Mouse (Mus musculus): Measurements from ENCODE around the gene Tex12. TPM values are rescaled to one million over a fixed set of nuclear protein-coding genes. Genes with fewer than 3 reads are reported as not detected.

Tex12 gene
- polyA plus RNA-seq, 1 experiment from 2014 or later: not detected

GRCm38 (mm10) chr9:50540170-50540569, 21.0 kb downstream of the Tex12 start:
- no peak for TF ChIP-seq CTCF (IDR thresholded peaks at IDR 0.05; ENCODE audit: low read depth)
- no peak for ATAC-seq (ENCODE audit: insufficient read depth)
- Histone ChIP-seq H3K9me3 (ENCODE audit: low read depth, low read length) (no peaks in the 10 kb centered on the region), H3K9ac (no peak overlapping the region), H3K4me3 (ENCODE audit: low read depth, low read length) (no peak overlapping the region), H3K27me3 (ENCODE audit: insufficient read depth, low read length) (no peaks in the 10 kb centered on the region), H3K27ac (ENCODE audit: low read depth) (no peak overlapping the region), H3K4me1 (ENCODE audit: insufficient read depth) (no peaks in the 10 kb centered on the region), H3K4me2 (no peak overlapping the region), H3K36me3 (ENCODE audit: insufficient read depth) (no peaks in the 10 kb centered on the region)
- WGBS: 56% methylated on average over 7 of the region's 7 CpGs
- no peak for DNase-seq

DNA sequence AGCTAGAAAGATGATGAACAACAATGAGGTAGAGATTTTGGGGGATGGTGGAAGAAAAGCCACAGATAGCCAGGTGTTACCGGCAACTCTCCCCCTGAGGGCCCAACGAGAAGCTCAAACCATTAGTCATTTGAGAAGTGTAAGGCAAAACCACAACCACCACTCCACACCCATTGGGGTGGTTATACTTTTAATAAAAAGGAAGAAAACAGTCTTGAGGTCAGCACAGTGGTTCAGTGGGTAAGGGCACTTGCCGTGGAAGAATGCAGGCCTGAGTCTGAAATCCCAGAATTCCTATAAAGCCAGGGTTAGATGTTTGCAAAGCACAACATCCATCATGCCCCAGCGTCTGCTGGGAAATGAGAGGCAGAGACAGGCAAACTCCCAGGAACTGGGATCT, 23.8 kb downstream of the Tex12 start:
- Histone ChIP-seq H3K27ac (ENCODE audit: low read depth) (no peak overlapping the region), H3K4me3 (ENCODE audit: low read depth, low read length) (no peak overlapping the region), H3K36me3 (ENCODE audit: insufficient read depth) (no peaks in the 10 kb centered on the region), H3K4me2 (no peak overlapping the region), H3K27me3 (ENCODE audit: insufficient read depth, low read length) (no peaks in the 10 kb centered on the region), H3K9ac (no peak overlapping the region), H3K4me1 (ENCODE audit: insufficient read depth) (no peaks in the 10 kb centered on the region), H3K9me3 (ENCODE audit: low read depth, low read length) (no peaks in the 10 kb centered on the region)
- DNase-seq: no peak
- no peak for TF ChIP-seq CTCF (IDR thresholded peaks at IDR 0.05; ENCODE audit: low read depth)
- WGBS: 52% methylated on average over 4 of the region's 4 CpGs
- no peak for ATAC-seq (ENCODE audit: insufficient read depth)

DNA sequence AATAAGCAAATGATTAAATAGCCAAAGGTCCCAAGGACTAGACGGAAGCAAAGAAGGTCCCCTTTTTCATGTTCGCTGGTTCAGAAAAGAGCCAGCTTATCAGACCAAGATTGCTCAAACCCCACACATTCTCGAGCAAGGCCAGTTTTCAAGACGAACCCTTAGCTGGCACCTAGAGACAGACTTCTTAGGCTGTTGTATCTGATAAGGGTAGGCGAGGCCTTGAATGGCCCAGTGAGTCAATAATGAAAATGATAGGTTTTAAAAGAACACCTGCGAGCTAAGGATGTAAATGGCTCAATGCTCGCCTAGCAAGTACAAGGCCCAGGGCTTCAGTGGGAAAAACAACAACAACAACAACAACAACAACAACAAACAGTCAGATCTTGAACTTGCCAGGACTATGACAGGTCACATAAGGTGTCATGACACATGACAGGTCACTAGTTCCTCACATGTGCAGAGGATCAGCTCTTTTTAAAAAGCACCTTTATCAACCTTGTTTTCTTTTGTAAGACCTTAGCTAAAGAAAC, 24.5 kb downstream of the Tex12 start:
- no peak for DNase-seq
- H3K4me1 ChIP-seq (ENCODE audit: insufficient read depth): no peaks in the 10 kb centered on the region
- 56% methylated on average over 7 of the region's 7 CpGs for WGBS
- H3K9ac ChIP-seq: no peak overlapping the region
- no peaks in the 10 kb centered on the region for H3K9me3 ChIP-seq (ENCODE audit: low read depth, low read length)
- TF ChIP-seq CTCF (IDR thresholded peaks at IDR 0.05; ENCODE audit: low read depth): no peak
- no peaks in the 10 kb centered on the region for H3K27me3 ChIP-seq (ENCODE audit: insufficient read depth, low read length)
- no peak for ATAC-seq (ENCODE audit: insufficient read depth)
- no peak overlapping the region for H3K4me3 ChIP-seq (ENCODE audit: low read depth, low read length)
- no peak overlapping the region for H3K27ac ChIP-seq (ENCODE audit: low read depth)
- H3K4me2 ChIP-seq: no peak overlapping the region
- H3K36me3 ChIP-seq (ENCODE audit: insufficient read depth): no peaks in the 10 kb centered on the region

GRCm38 (mm10) chr9:50535930-50536329, 25.2 kb downstream of the Tex12 start:
- 74% methylated on average over 5 of the region's 5 CpGs for WGBS
- ATAC-seq (ENCODE audit: insufficient read depth) (no peak), DNase-seq (no peak)
- no peak for TF ChIP-seq CTCF (IDR thresholded peaks at IDR 0.05; ENCODE audit: low read depth)
- Histone ChIP-seq H3K4me1 (ENCODE audit: insufficient read depth) (no peaks in the 10 kb centered on the region), H3K4me2 (no peak overlapping the region), H3K9me3 (ENCODE audit: low read depth, low read length) (no peaks in the 10 kb centered on the region), H3K27me3 (ENCODE audit: insufficient read depth, low read length) (no peaks in the 10 kb centered on the region), H3K4me3 (ENCODE audit: low read depth, low read length) (no peak overlapping the region), H3K36me3 (ENCODE audit: insufficient read depth) (no peaks in the 10 kb centered on the region), H3K27ac (ENCODE audit: low read depth) (no peak overlapping the region), H3K9ac (no peak overlapping the region)

- Histone ChIP-seq H3K4me3 (ENCODE audit: low read depth, low read length) (no peak overlapping the region), H3K9ac (no peak overlapping the region), H3K4me2 (no peak overlapping the region), H3K27me3 (ENCODE audit: insufficient read depth, low read length) (no peaks in the 10 kb centered on the region), H3K27ac (ENCODE audit: low read depth) (no peak overlapping the region), H3K36me3 (ENCODE audit: insufficient read depth) (no peaks in the 10 kb centered on the region), H3K4me1 (ENCODE audit: insufficient read depth) (no peaks in the 10 kb centered on the region), H3K9me3 (ENCODE audit: low read depth, low read length) (no peaks in the 10 kb centered on the region)
- 67% methylated on average over 3 of the region's 3 CpGs for WGBS
- ATAC-seq (ENCODE audit: insufficient read depth): no peak
- TF ChIP-seq CTCF (IDR thresholded peaks at IDR 0.05; ENCODE audit: low read depth): no peak
- DNase-seq: no peak
Measured at GRCm38 (mm10) chr9:50533791-50534190, 27.3 kb downstream of the Tex12 start.

DNA sequence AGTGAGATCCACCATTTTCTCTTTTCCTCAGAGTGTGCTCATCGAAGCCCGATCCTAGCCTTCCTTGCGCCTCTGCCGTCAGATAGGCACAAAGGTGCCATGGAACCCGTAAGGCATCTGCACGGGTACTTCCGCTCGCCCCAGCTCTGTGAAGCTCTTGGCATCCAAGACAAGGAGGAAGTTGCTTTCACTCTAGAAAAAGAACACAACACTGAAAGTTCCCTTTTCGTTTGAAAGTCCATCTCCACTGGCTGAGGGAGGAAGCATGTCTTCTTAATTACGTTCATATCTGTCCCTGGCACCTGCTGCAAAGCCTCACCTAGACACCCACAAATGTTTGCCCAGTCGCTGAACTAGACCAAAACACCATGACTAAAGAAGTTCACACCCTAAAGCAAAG, 27.8 kb downstream of the Tex12 start:
- ATAC-seq (ENCODE audit: insufficient read depth) (no peak), DNase-seq (no peak)
- Histone ChIP-seq H3K4me3 (ENCODE audit: low read depth, low read length) (no peak overlapping the region), H3K4me1 (ENCODE audit: insufficient read depth) (no peaks in the 10 kb centered on the region), H3K36me3 (ENCODE audit: insufficient read depth) (no peaks in the 10 kb centered on the region), H3K27me3 (ENCODE audit: insufficient read depth, low read length) (no peaks in the 10 kb centered on the region), H3K4me2 (no peak overlapping the region), H3K9ac (no peak overlapping the region), H3K27ac (ENCODE audit: low read depth) (no peak overlapping the region), H3K9me3 (ENCODE audit: low read depth, low read length) (no peaks in the 10 kb centered on the region)
- TF ChIP-seq CTCF (IDR thresholded peaks at IDR 0.05; ENCODE audit: low read depth): no peak
- WGBS: 76% methylated on average over 11 of the region's 11 CpGs

- Histone ChIP-seq H3K4me3 (ENCODE audit: low read depth, low read length) (no peak overlapping the region), H3K27me3 (ENCODE audit: insufficient read depth, low read length) (no peaks in the 10 kb centered on the region), H3K27ac (ENCODE audit: low read depth) (no peak overlapping the region), H3K4me1 (ENCODE audit: insufficient read depth) (no peaks in the 10 kb centered on the region), H3K9me3 (ENCODE audit: low read depth, low read length) (no peaks in the 10 kb centered on the region), H3K4me2 (no peak overlapping the region), H3K9ac (no peak overlapping the region), H3K36me3 (ENCODE audit: insufficient read depth) (no peaks in the 10 kb centered on the region)
- TF ChIP-seq CTCF (IDR thresholded peaks at IDR 0.05; ENCODE audit: low read depth): peak; percentile 46
- DNase-seq (peak; percentile 55), ATAC-seq (ENCODE audit: insufficient read depth) (no peak)
- WGBS: 28% methylated on average over 2 of the region's 2 CpGs
Measured at GRCm38 (mm10) chr9:50530890-50531289, 30.2 kb downstream of the Tex12 start.
